Mouse (Mus musculus) ES-E14 (cell line): ENCODE results near the gene P3h3. TPM values are rescaled to one million over a fixed set of nuclear protein-coding genes. Genes with fewer than 3 reads are reported as not detected.

ENCODE experiments used
- DNase-seq: peaks from one replicate; pipeline ENCODE4 v3.0.0-alpha.2; 2013; ENCODE audit warnings: low read depth, low spot score
- H3K27ac ChIP-seq: 2 replicates; pipeline ENCODE4 v1.5.1; 2012; ENCODE audit warnings: low read depth, mild to moderate bottlenecking, low read length, moderate library complexity, mixed read lengths; ENCODE audit not compliant: poor library complexity, insufficient read depth, severe bottlenecking
- H3K36me3 ChIP-seq: 2 replicates; pipeline ENCODE4 v1.6.1; 2012; ENCODE audit warnings: mild to moderate bottlenecking, low read length, moderate library complexity, mixed read lengths; ENCODE audit not compliant: control insufficient read depth, poor library complexity, insufficient read depth, severe bottlenecking
- H3K4me1 ChIP-seq, 2 experiments: fragments of 150-350 bp in 1 of 2; sonication (generic) in 1 of 2; 2 replicates each; pipeline ENCODE4 v1.6.1; 2012; ENCODE audit warnings: low read length in 2 of 2, mild to moderate bottlenecking in 1 of 2, mixed read lengths in 1 of 2; ENCODE audit not compliant: control insufficient read depth in 2 of 2, insufficient read depth in 2 of 2, poor library complexity in 1 of 2
- H3K4me3 ChIP-seq, 2 experiments: fragments of 150-350 bp in 1 of 2; sonication (generic) in 1 of 2; 2 replicates each; pipeline ENCODE4 v1.5.1; 2012; ENCODE audit warnings: low read length in 2 of 2, low read depth in 1 of 2, mild to moderate bottlenecking in 1 of 2, mixed read lengths in 1 of 2; ENCODE audit not compliant: insufficient read depth in 1 of 2, poor library complexity in 1 of 2, severe bottlenecking in 1 of 2
- H3K9ac ChIP-seq: 2 replicates; pipeline ENCODE4 v1.6.1; 2012; ENCODE audit warnings: low read depth, mild to moderate bottlenecking, low read length, mixed read lengths; ENCODE audit not compliant: poor library complexity, insufficient read depth, severe bottlenecking
- H3K9me3 ChIP-seq: fragments of 150-350 bp; sonication (generic); 2 replicates; pipeline ENCODE4 v1.6.1; 2012; ENCODE audit warnings: low read depth, mild to moderate bottlenecking, low read length; ENCODE audit not compliant: control insufficient read depth, insufficient read depth
- CHD2 ChIP-seq: IDR thresholded peaks from 2 replicates; pipeline ENCODE4 v1.6.1; 2014; ENCODE audit warnings: mild to moderate bottlenecking, low read depth, low read length, inconsistent platforms
- HCFC1 ChIP-seq: IDR thresholded peaks from 2 replicates; pipeline ENCODE4 v1.6.1; 2012; ENCODE audit warnings: low read length, inconsistent platforms, borderline replicate concordance; ENCODE audit not compliant: insufficient read depth
- MAFK ChIP-seq: IDR thresholded peaks from 2 replicates; pipeline ENCODE4 v1.6.1; 2014; ENCODE audit warnings: mild to moderate bottlenecking, low read depth, low read length, inconsistent platforms; ENCODE audit not compliant: insufficient read depth
- ZC3H11A ChIP-seq: IDR thresholded peaks from 2 replicates; pipeline ENCODE4 v1.6.1; 2012; ENCODE audit warnings: low read depth, mild to moderate bottlenecking, inconsistent platforms, low read length, borderline replicate concordance
- ZNF384 ChIP-seq: IDR thresholded peaks from 2 replicates; pipeline ENCODE4 v1.6.1; 2012; ENCODE audit warnings: low read depth, low read length, inconsistent platforms
- in situ Hi-C, 2 experiments: fragments of 600-800 bp; cut with MboI; formaldehyde crosslinking; loops; one replicate each; pipeline ENCODE4 v1.15.1; 2025; ENCODE audit warnings: low sequenced_read_pairs in 2 of 2, inconsistent platforms in 1 of 2; ENCODE audit not compliant: unreplicated experiment in 2 of 2
- total RNA-seq: library from RNA; depleted of rRNA; stranded (reverse); fragments of 300-350 nt; gene quantifications from 2 replicates; pipeline ENCODE4 v1.2.3, GENCODE M21; 2012

The P3h3 gene
- total RNA-seq, 1 experiment, result 10.1 TPM

DNA sequence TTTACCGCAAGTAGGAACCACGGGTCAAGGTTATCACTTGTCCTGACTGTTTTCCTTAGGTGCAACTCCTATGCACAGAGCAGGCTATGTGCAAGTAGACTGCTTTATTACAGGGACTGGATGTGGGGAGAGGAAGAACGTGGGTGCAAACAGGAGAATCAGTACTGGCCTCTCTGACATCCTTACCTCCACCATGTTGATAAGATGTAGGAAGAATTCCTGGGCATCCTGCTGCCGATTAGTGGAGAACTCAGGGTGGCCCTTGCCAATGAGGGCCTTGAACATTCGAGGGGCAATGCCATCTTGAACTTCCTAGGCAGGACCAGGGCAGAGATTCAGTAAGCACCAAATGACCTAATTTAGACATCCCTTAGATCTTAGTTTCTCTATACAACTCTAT is 36.7 kb downstream of the P3h3 start:
- TF ChIP-seq ZNF384 (no peak), CHD2 (no peak), HCFC1 (no peak), MAFK (no peak), ZC3H11A (no peak)
- in situ Hi-C loops, result no loop called here

DNA sequence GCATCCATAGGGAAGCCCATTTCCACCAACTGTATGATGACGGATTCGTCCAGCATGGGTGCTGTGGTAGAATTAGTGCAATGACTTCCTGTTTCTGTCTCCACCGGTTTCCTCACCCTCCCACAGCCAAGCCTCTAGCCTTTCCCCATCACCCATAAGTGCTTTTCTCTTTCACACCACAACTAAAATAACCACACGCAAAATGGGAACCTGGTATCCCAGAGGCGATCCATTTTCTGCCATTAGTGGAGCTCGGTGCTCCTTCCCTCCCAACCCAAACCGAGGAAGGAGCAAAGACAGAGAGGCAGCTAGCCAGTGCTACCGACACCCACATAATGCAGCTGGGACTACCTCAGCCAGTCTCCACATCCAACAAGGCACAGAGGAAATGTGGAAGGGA is 39.6 kb downstream of the P3h3 start:
- H3K36me3 ChIP-seq, result peaks cover 61% of the 10 kb centered on the region
- no peak overlapping the region for H3K9ac ChIP-seq
- H3K4me1 ChIP-seq, result peaks cover 0 to 7% of the 10 kb centered on the region in 2 experiments; a peak in 1 of 4 replicates
- H3K4me3 ChIP-seq, result no peak overlapping the region
- in situ Hi-C loops, result no loop called here
- no peak overlapping the region for H3K27ac ChIP-seq
- TF ChIP-seq HCFC1, result no peak
- TF ChIP-seq CHD2, result no peak
- TF ChIP-seq ZNF384, result no peak
- TF ChIP-seq ZC3H11A, result no peak
- TF ChIP-seq MAFK, result no peak
- no peak for DNase-seq
- no peaks in the 10 kb centered on the region for H3K9me3 ChIP-seq

More for the DNA sequence above, 36.7 kb downstream of the P3h3 start:
- Histone ChIP-seq H3K9ac (no peak overlapping the region), H3K27ac (no peak overlapping the region), H3K4me1 (no peaks in the 10 kb centered on the region), H3K36me3 (peaks cover 79% of the 10 kb centered on the region), H3K9me3 (no peaks in the 10 kb centered on the region), H3K4me3 (no peak overlapping the region)
- DNase-seq, result no peak

DNA sequence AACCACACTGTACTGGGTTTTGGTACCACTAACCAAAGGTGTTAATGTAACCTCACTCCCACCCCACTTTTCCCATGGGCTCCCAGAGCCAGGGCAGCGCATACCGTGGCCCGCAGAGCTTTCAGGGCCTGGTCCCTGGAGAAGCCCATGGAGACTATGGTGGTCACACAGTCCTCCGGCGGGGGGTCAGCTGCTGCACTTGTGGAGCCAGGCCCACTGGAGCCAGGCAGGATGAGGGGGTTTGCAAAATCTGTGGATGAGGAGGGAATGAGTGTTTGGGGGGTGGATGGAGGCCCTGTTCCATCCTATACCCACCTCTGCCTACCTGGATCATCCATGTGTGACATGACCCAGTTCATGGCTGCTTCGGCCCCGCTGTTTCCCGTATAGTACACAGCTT is 40.0 kb downstream of the P3h3 start:
- Histone ChIP-seq H3K27ac (no peak overlapping the region), H3K9me3 (no peaks in the 10 kb centered on the region), H3K9ac (no peak overlapping the region), H3K36me3 (peaks cover 61% of the 10 kb centered on the region), H3K4me1 (peaks cover 0 to 8% of the 10 kb centered on the region in 2 experiments; a peak in 1 of 4 replicates), H3K4me3 (no peak overlapping the region)
- TF ChIP-seq CHD2 (no peak), MAFK (no peak), ZC3H11A (no peak), ZNF384 (no peak)
- in situ Hi-C loops, result no loop called here
- DNase-seq, result no peak

DNA sequence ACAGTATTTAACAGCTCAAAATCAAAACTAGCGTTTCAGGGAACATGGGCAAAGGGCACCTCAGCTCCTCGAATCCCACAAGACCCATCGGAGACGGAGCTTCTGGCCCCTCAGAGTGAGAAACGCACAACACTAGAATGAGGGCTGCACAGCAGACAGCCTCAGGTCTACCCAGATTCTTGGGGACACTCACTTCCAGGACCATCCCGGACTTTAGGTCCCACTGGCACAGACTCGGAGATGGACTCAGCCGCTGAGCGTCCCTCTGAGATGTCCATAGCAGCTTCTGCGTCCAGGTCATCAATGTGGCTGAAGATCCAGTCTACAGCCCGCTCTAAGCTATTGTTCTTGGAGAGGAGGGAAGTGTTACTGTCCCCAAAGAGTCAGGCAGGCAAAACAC is 40.4 kb downstream of the P3h3 start:
- no peak overlapping the region for H3K9ac ChIP-seq
- no peak overlapping the region for H3K27ac ChIP-seq
- in situ Hi-C loops, result no loop called here
- TF ChIP-seq CHD2 (no peak), ZC3H11A (no peak), ZNF384 (no peak), HCFC1 (no peak), MAFK (no peak)
- H3K4me1 ChIP-seq, result peaks cover 0 to 12% of the 10 kb centered on the region in 2 experiments; a peak in 1 of 4 replicates
- no peak for DNase-seq
- no peaks in the 10 kb centered on the region for H3K9me3 ChIP-seq
- peaks cover 61% of the 10 kb centered on the region for H3K36me3 ChIP-seq
- H3K4me3 ChIP-seq, result no peak overlapping the region

DNA sequence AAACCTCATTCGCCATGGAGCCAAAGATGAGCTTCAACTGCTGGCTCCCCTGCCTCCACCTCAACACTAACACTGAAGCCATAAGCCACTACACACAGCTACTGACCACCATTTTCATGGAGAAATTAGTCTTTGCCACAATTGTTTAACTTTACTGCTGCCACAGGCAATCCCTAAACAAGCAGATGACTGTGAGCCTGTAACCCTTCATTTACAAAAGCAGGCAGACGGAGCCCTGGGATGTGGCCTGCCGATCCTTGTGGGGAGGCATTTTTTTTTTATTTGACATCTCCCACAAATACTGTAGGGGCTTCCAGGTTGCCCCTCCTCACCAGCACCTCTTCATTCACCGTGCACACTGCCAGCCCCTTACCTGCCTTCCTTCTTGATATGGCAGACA is 40.9 kb downstream of the P3h3 start:
- H3K27ac ChIP-seq, result no peak overlapping the region
- no peak for DNase-seq
- H3K9me3 ChIP-seq, result no peaks in the 10 kb centered on the region
- no peak for TF ChIP-seq CHD2
- no peak for TF ChIP-seq MAFK
- TF ChIP-seq HCFC1, result no peak
- no peak for TF ChIP-seq ZC3H11A
- TF ChIP-seq ZNF384, result no peak
- H3K36me3 ChIP-seq, result peaks cover 61% of the 10 kb centered on the region
- no peak overlapping the region for H3K9ac ChIP-seq
- in situ Hi-C loops, result no loop called here
- H3K4me3 ChIP-seq, result no peak overlapping the region
- peaks cover 0 to 13% of the 10 kb centered on the region in 2 experiments; a peak in 1 of 4 replicates for H3K4me1 ChIP-seq
